Mouse (Mus musculus): Measurements from ENCODE around the gene Tmem120b.
"Not testable (repeated sequence)": the region's sequence is repeated elsewhere in the genome, so short reads cannot be mapped to it uniquely, and the experiment has no call there.

Gene Tmem120b

GRCm38 (mm10) chr5:123051736-123052135 is 16.5 kb upstream of the Tmem120b start:
- no peak for DNase-seq (ENCODE audit: low read depth, low spot score)

GRCm38 (mm10) chr5:123057366-123058250 is 10.6 kb upstream of the Tmem120b start:
- peak; percentile 100 for DNase-seq (ENCODE audit: low read depth, low spot score)

- DNase-seq (ENCODE audit: low read depth, low spot score): no peak
These were observed 9.7 kb upstream of the Tmem120b start for GRCm38 (mm10) chr5:123058251-123059102.

DNA sequence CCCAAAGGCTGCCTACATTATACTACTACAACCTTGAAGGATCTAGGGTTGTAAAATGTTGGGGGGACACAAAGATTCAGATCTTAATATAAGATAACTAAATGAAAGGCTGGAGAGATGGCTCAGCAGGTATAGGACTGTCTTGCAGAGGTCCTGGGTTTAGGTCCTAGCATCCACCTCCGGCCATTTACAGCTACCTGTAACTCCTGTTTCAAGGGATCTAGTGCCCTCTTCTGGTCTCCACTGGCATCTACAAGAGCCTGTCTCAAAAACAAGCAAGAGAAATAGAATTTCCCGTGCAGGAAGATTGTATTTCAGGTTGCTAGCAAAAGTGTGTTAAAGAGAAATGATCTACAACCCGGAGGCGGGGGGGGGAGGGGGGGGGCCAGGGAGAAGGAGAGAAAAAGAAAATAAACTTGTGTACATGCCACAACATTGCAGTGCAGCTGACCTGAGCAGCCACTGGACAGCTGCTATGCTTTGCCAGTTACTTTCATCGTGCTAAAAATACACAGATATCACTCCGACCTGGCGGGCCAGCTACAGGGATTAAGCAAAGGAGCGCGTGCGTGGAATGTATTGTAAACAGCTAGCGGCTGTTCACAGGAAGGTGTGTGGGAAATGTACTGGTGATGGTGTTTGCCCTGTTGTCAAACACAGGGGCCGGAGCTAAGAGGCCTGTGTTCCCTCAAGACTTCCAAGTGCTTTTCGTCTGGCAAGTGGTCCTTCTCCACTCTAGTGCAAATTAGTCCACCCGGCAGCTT is 8.3 kb upstream of the Tmem120b start:
- no peak for DNase-seq (ENCODE audit: low read depth, low spot score)

DNA sequence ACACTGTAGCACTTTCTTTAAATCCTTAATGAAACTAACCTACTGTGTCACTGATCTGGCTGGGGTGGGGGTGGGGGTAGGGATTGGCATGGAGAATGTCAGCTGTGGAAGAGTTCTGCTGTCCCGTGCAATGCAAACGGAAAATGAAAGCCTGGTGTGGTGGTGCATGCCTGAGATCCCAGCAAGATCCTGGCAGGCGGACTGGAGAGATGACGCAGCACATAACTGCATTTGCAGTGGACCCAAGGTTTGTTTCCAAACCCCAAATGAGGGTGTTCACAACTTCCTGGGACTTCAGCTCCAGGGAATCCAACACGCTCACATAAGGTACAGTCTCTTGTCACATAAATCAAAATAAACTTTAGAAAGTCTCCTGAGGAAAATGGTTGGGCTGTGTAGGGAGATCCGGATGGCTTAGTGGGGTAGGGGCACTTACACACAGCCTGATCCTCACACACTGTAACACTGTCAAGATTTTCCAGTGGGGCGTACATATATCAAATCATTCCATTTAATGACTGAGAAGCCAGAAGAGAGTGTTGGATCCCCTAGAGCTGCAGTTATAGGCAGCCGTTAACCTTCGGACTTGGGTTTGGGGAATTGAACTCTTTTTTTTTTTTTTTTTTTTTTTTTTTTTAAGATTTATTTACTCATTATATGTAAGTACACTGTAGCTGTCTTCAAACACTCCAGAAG is 7.4 kb upstream of the Tmem120b start:
- DNase-seq (ENCODE audit: low read depth, low spot score): no peak

GRCm38 (mm10) chr5:123061402-123061749 is 6.8 kb upstream of the Tmem120b start:
- DNase-seq (ENCODE audit: low read depth, low spot score): not testable (repeated sequence)

- DNase-seq (ENCODE audit: low read depth, low spot score): no peak
These were observed 5.1 kb upstream of the Tmem120b start for GRCm38 (mm10) chr5:123063141-123063540.

DNA sequence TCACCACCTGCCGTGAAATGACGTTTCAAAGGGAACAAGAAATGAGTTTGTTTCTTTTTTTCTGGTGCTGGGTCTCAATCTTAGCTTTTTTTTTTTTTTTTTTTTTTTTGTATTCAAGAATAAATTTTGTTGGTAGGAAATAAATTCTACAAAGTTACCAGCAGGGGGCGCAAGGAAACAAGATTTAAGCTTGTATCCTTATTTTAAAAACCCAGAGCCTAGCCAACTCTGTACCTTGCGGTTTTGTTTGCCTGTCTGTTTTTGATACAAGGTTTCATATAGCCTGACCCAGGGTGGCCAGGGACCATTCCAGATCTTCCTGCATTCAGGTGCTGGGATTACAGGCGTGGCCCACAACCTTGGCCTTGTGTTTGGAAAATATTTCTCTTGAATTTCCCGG is 4.0 kb upstream of the Tmem120b start:
- peak; percentile 76 for DNase-seq (ENCODE audit: low read depth, low spot score)

- peak; percentile 47 for DNase-seq (ENCODE audit: low read depth, low spot score)
These were observed 720 bp upstream of the Tmem120b start for GRCm38 (mm10) chr5:123067395-123067995.

GRCm38 (mm10) chr5:123068714-123069113 is 499 bp downstream of the Tmem120b start:
- DNase-seq (ENCODE audit: low read depth, low spot score): no peak

- peak; percentile 84 for DNase-seq (ENCODE audit: low read depth, low spot score)
These were observed 7.6 kb downstream of the Tmem120b start for GRCm38 (mm10) chr5:123075576-123076418.

GRCm38 (mm10) chr5:123076419-123077281 is 8.4 kb downstream of the Tmem120b start:
- no peak for DNase-seq (ENCODE audit: low read depth, low spot score)

- no peak for DNase-seq (ENCODE audit: low read depth, low spot score)
These were observed 11.4 kb downstream of the Tmem120b start for GRCm38 (mm10) chr5:123079568-123079967.

DNA sequence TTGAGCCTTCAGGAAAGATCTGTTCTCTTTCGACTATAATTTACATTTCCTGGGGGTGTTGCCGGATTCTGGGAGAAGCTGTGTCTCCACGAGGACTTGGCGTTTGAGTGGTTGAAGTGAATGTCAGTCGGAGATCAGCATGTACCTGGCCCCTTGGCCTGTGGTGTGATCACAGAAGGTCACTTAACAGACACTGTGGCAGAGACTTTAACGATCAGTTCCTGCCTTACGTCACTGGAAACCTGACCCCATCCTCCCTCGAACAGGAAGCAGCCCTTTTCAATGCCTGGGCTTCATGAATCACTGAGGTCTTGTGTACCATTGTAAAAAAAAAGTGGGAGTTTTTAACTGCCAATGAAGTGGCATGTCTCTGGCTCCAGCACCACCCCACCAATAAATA is 11.8 kb downstream of the Tmem120b start:
- DNase-seq (ENCODE audit: low read depth, low spot score): no peak

- DNase-seq (ENCODE audit: low read depth, low spot score): no peak
These were observed 12.3 kb downstream of the Tmem120b start for GRCm38 (mm10) chr5:123080510-123080909.

GRCm38 (mm10) chr5:123083340-123084050 is 15.3 kb downstream of the Tmem120b start:
- DNase-seq (ENCODE audit: low read depth, low spot score): no peak

DNA sequence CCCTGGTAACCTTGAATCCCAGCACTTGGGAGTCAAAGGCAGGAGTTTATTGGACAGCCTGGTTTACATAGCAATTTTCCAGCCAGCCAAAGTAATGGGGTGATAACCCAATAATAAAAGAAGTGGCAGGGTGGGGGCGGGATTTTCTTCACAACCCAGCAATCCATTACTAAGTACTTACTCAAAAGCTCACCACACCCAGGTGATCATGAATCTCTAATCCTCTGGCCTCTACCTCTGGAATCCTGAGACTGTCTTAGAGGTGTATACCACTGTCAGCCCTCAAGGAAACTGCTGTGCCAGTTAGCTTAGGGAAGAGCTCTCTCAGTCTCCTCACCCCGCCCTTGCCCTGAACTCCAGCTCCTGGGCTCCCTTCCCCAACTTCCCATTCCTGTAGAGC is 18.3 kb downstream of the Tmem120b start:
- no peak for DNase-seq (ENCODE audit: low read depth, low spot score)

DNA sequence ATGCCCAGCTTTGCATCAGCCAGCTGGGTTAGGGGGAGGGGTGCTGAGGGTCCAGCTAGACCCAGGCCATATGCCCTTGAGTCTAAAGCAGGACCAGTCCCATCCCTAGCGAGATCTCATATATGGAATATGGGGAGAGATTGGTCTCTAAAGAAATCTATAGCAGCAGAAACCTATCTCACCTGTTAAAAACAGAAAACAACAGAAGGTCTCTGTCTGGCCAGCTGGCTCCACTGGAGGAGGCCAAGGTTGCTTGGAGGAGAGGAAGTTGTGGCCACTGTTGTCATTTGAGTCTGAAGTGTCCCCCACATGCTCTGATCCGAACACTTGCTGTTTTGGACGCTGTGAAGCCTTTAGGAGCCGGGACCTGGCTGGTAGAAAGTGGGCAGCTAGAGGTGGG is 20.6 kb downstream of the Tmem120b start:
- no peak for DNase-seq (ENCODE audit: low read depth, low spot score)

Measured in embryo, embryonic 11.5 days (tissue).